Mouse (Mus musculus) intestine, embryonic 16.5 days (tissue): ENCODE results near the gene Twf2. TPM values are rescaled to one million over a fixed set of nuclear protein-coding genes. Genes with fewer than 3 reads are reported as not detected.
A peak's percentile ranks its signal among the peaks of the same experiment; 100 is the strongest.

ENCODE experiments used
- ATAC-seq: fragments of 200-750 bp; cut with Nextera tagmentation; 2 replicates; pipeline ENCODE4 v1.8.0; 2017; ENCODE audit warnings: moderate TSS enrichment, moderate library complexity
- H3K27ac ChIP-seq: fragments of 300-500 bp; sonication (generic); 2 replicates; pipeline ENCODE4 v1.5.1; 2014; ENCODE audit warnings: mild to moderate bottlenecking, low read length
- H3K27me3 ChIP-seq: fragments of 300-500 bp; sonication (generic); replicated peaks from 2 replicates; pipeline ENCODE4 v1.6.1; 2014; ENCODE audit warnings: low read length, control low read depth, mixed read lengths; ENCODE audit not compliant: control insufficient read depth, insufficient read depth
- H3K36me3 ChIP-seq: fragments of 300-500 bp; sonication (generic); 2 replicates; pipeline ENCODE4 v1.6.1; 2014; ENCODE audit warnings: low read length, control low read depth; ENCODE audit not compliant: control insufficient read depth, insufficient read depth
- H3K4me1 ChIP-seq: fragments of 300-500 bp; sonication (generic); 2 replicates; pipeline ENCODE4 v1.6.1; 2014; ENCODE audit warnings: low read length, control low read depth, mixed read lengths; ENCODE audit not compliant: control insufficient read depth, insufficient read depth
- H3K4me2 ChIP-seq: fragments of 300-500 bp; sonication (generic); 2 replicates; pipeline ENCODE4 v1.6.1; 2014; ENCODE audit warnings: low read depth, low read length, control low read depth
- H3K4me3 ChIP-seq: fragments of 300-500 bp; sonication (generic); 2 replicates; pipeline ENCODE4 v1.5.1; 2014; ENCODE audit warnings: mild to moderate bottlenecking, low read length
- H3K9ac ChIP-seq: fragments of 300-500 bp; sonication (generic); 2 replicates; pipeline ENCODE4 v1.6.1; 2014; ENCODE audit warnings: low read depth, low read length
- H3K9me3 ChIP-seq: fragments of 300-500 bp; sonication (generic); 2 replicates; pipeline ENCODE4 v1.6.1; 2016; ENCODE audit warnings: low read length, control low read depth; ENCODE audit not compliant: control insufficient read depth
- whole genome bisulfite sequencing: fragments of 180-500 bp; shearing (Covaris S2); extraction: QIAGEN DNeasy Blood & Tissue Kit; methylation state at CpG from one replicate; pipeline ENCODE4 v1.1.7; 2014; 5-methylcytosine and 5-hydroxymethylcytosine counted together
- polyA plus RNA-seq: library from polyadenylated mRNA; unstranded; fragments of >200 nt; fragmentation: Nextera tagmentation; extraction: Ambion mirVana; gene quantifications from 2 replicates; pipeline ENCODE4 v1.2.1, GENCODE M21; 2015

Twf2 gene
- polyA plus RNA-seq, 1 experiment from 2014 or later: 48.6 TPM

DNA sequence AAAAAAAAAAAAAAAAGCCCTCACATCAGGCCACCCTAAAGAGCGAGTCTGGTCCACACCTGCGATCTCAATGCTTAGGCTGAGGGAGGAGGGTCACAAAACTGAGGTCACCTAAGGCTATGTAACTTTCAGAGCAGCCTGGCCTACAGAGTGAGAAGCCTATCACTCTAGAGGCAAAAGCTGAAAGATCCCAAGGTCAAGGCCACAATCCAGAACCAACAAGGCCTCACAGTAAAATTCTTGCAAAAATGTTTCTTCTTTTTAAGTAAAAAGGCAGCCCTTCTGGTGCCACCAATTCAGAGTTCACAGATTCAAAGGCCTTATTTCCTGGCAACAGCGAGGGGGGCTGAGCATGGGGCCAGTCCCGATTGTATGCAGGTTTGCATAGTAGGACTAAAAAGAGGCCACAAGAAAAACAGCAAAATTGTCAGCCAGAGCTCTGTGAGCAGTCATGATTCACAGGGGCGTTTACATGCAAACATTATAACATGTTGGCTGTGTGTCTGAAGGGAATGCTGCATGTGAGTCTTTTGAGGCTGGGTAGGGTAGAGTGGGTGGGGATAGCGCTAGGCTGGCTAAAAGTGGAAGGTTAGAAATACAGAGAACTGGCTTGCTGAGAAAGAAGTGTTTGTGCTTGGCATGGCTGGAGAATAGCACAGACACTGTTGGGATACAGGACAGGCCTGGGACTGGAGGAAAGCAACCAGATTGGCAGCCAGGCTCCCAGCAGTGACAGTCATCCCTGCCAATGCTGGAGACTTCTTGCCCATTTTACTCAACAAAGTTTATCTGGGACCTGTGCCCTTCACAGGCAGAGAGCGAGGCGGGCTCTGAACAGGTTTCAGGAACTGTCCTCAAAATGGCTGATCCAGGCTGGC lies 8.7 kb upstream of the Twf2 start:
- Histone ChIP-seq H3K27me3 (no peaks in the 10 kb centered on the region), H3K9me3 (no peaks in the 10 kb centered on the region), H3K4me3 (no peak overlapping the region), H3K4me1 (peaks cover 9% of the 10 kb centered on the region), H3K27ac (no peak overlapping the region), H3K9ac (no peak overlapping the region), H3K4me2 (no peak overlapping the region), H3K36me3 (peaks cover 7% of the 10 kb centered on the region; the same call in 1 of the 2 replicates)
- no peak for ATAC-seq
- WGBS: 92% methylated on average over 8 of the region's 8 CpGs

DNA sequence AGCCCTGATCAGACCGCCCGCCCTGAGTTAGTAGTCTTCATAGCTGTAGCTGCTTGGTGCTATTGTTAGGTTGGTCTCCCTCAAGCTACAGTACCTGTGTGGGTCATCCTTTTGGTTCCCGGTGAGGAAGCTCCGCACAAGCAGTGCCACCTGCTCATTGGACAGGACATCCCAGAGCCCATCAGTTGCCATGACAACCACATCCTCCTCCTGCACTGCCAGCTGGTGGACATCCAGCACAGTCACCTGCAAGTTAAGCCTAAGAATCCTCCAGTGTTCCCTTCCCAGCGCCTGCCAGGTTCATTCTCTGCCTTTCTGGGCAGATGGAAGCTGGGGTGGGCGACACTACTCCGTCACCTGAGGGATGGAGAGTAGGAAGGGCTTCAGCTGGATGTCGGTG lies 7.2 kb upstream of the Twf2 start:
- WGBS: 84% methylated on average over 8 of the region's 8 CpGs
- Histone ChIP-seq H3K4me1 (peaks cover 14% of the 10 kb centered on the region), H3K9ac (no peak overlapping the region), H3K4me2 (no peak overlapping the region), H3K36me3 (peaks cover 7% of the 10 kb centered on the region; the same call in 1 of the 2 replicates), H3K4me3 (no peak overlapping the region), H3K27me3 (no peaks in the 10 kb centered on the region), H3K9me3 (no peaks in the 10 kb centered on the region), H3K27ac (no peak overlapping the region)
- no peak for ATAC-seq

DNA sequence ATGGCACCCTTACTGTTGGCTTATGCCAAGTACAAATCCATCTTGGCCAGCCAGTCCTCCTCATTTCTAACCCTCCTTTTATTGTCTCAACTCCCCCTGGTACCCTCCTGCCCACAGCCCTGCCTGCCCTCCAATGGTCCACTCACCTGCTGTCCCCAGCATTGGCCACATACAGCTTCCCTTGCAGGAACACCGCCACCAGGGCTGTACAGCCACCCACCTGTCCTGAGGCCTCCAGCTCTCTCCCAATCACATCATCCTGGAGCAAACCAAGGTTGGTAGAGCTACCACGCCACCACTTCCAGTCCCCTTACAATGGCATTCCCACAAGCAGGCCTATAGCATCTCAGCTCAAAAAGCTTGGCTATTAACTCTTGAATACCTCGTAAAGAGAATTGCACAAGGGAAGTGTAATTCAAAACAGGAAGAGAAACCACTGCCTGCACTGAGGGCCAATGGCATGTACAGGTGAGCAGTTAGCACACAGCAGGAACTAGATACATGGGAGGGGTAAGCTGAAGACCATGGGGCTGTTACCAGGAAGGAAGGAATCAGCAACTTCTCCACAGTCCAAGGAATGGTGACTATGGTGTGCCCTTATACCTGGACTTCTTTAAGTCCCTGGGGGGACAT lies 5.7 kb upstream of the Twf2 start:
- Histone ChIP-seq H3K4me2 (no peak overlapping the region), H3K27ac (no peak overlapping the region), H3K36me3 (peaks cover 4% of the 10 kb centered on the region; the same call in 1 of the 2 replicates), H3K4me1 (peaks cover 15% of the 10 kb centered on the region), H3K9me3 (no peaks in the 10 kb centered on the region), H3K4me3 (no peak overlapping the region), H3K27me3 (no peaks in the 10 kb centered on the region), H3K9ac (no peak overlapping the region)
- no peak for ATAC-seq
- WGBS: 84% methylated on average over 3 of the region's 3 CpGs

DNA sequence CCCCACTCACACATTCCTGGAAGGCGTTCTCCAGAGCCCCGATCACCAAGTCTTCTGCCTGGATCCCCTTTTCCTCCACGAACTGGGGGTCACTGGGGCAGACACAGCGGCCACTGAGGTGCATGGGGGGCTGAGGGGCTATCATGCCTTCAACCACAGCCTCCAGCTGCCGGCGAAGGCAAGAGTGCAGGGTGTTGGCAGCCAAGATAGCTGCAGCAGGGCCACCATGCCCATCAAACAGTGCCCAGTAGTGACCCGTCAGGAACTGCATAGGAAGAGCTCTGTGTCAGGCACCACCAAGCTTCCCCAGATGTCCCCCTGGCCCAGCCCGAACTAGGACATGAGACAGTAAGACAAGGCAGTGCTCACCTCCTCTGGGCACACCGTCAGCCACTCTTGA lies 5.2 kb upstream of the Twf2 start:
- H3K27ac ChIP-seq: no peak overlapping the region
- H3K36me3 ChIP-seq: 0 out of 2 replicates have a peak, but pooled peaks cover 4% of the 10 kb centered on the region
- H3K4me1 ChIP-seq: peaks cover 17% of the 10 kb centered on the region
- no peak for ATAC-seq
- H3K9me3 ChIP-seq: no peaks in the 10 kb centered on the region
- WGBS: 92% methylated on average over 9 of the region's 9 CpGs
- H3K27me3 ChIP-seq: no peaks in the 10 kb centered on the region
- H3K4me3 ChIP-seq: no peak overlapping the region
- no peak overlapping the region for H3K4me2 ChIP-seq
- H3K9ac ChIP-seq: no peak overlapping the region

DNA sequence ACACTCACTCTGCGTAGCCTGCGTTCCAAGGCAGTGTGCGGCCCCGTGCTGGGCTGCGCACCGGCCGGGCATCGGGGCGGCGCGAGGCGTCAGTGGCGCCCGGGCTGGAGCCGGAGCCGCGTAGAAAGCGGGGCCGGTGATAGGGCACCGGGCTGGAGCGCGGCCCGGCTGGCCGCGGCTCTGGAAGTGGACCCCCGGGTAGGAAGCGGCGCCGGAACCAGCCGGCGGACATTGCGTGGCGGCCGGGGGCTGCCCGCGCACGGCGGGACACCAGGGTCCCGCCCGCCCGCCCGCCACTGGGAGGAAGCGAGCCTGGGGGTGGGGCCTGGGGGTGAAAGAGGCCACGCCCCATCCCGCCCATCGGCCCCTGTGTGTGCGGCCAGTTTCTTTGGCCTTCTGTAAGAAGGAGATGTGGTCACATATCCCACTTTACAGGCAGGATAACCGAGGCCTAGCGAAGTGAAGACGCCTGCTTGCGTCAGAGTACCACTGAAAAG lies 3.9 kb upstream of the Twf2 start:
- Histone ChIP-seq H3K9ac (peak overlapping the region; percentile 82), H3K36me3 (0 out of 2 replicates have a peak, but pooled peaks cover 4% of the 10 kb centered on the region), H3K9me3 (no peaks in the 10 kb centered on the region), H3K27ac (peak overlapping the region; percentile 66; the same call in 1 of the 2 replicates), H3K4me2 (peak overlapping the region; percentile 81), H3K4me3 (peak overlapping the region; percentile 72), H3K27me3 (no peaks in the 10 kb centered on the region), H3K4me1 (peaks cover 25% of the 10 kb centered on the region)
- peak; percentile 55 for ATAC-seq
- WGBS: 1% methylated on average over 40 of the region's 51 CpGs

DNA sequence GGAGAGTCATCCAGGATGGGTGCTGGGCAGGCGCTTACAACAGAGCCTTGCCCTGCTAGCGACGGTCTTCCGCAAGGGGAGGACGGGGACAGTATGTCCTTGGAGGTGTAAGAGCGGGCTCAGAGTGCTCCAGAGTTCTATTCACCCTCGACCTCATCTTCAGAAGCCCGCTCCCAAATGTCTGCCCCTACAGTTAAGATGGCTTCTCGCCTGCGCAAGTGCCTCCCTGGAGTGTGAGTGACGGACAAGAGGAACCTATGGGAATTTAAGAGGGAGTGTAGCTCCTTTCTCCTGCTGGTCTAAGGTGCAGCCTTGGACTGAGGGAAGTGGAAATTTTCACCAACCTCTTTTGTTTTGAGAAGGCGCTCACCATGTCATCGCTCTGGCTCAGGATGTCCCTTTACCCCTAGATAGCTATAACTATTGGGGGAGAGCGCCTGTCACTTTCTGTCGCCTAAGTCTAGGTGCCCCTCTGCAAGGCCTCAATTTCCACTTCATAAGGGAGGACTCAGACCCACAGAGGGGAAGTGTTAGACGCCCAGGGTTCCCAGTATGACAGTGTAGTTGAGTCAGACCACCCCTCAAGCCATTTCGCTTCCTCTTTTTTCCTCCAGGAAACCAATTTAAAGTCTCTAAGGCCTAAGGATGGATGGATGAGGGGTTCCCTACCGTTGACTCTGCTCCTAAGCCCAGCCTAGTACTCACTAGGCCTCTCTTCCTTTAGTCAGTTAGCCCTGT lies 3.2 kb upstream of the Twf2 start, which contains the start of gene Ppm1m:
TSS of gene Ppm1m (minus strand) at position 212 of the 738 bp plus-strand sequence.
- no peaks in the 10 kb centered on the region for H3K27me3 ChIP-seq
- no peak for ATAC-seq
- 0 out of 2 replicates have a peak, but pooled peaks cover 4% of the 10 kb centered on the region for H3K36me3 ChIP-seq
- H3K27ac ChIP-seq: peak within 1 kb of the TSS; percentile 66; the same call in 1 of the 2 replicates
- peak within 1 kb of the TSS; percentile 81 for H3K4me2 ChIP-seq
- H3K4me3 ChIP-seq: peak within 1 kb of the TSS; percentile 72
- H3K9me3 ChIP-seq: no peaks in the 10 kb centered on the region
- H3K4me1 ChIP-seq: peaks cover 32% of the 10 kb centered on the region
- H3K9ac ChIP-seq: peak within 1 kb of the TSS; percentile 82
- WGBS: 52% methylated on average over 18 of the region's 18 CpGs

DNA sequence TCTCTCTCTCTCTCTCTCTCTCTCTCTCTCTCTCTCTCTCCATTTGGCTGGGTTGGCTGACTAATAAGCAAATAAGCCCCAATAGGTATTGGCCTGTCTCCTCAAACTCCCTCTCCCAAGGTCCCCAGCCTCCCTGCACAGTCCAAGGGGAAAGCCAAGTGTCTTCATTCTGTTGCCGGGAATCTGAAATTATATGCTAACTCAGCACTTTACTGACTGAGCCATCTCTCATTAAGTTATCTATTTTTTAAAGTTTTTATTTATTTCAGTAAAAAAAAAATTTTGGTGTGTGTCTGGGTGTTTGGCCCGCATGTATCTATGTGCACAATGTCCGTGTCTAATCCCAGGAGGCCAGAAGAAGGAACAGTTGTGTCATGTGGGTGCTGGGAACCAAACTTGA lies 1.0 kb upstream of the Twf2 start:
- 82% methylated on average over 3 of the region's 3 CpGs for WGBS
- H3K9ac ChIP-seq: no peak overlapping the region
- H3K9me3 ChIP-seq: no peaks in the 10 kb centered on the region
- H3K4me2 ChIP-seq: peak overlapping the region; percentile 77; the same call in 1 of the 2 replicates
- no peaks in the 10 kb centered on the region for H3K27me3 ChIP-seq
- H3K4me3 ChIP-seq: peak overlapping the region; percentile 64; the same call in 1 of the 2 replicates
- no peaks in the 10 kb centered on the region for H3K36me3 ChIP-seq
- ATAC-seq: no peak
- peaks cover 34% of the 10 kb centered on the region for H3K4me1 ChIP-seq
- H3K27ac ChIP-seq: no peak overlapping the region

DNA sequence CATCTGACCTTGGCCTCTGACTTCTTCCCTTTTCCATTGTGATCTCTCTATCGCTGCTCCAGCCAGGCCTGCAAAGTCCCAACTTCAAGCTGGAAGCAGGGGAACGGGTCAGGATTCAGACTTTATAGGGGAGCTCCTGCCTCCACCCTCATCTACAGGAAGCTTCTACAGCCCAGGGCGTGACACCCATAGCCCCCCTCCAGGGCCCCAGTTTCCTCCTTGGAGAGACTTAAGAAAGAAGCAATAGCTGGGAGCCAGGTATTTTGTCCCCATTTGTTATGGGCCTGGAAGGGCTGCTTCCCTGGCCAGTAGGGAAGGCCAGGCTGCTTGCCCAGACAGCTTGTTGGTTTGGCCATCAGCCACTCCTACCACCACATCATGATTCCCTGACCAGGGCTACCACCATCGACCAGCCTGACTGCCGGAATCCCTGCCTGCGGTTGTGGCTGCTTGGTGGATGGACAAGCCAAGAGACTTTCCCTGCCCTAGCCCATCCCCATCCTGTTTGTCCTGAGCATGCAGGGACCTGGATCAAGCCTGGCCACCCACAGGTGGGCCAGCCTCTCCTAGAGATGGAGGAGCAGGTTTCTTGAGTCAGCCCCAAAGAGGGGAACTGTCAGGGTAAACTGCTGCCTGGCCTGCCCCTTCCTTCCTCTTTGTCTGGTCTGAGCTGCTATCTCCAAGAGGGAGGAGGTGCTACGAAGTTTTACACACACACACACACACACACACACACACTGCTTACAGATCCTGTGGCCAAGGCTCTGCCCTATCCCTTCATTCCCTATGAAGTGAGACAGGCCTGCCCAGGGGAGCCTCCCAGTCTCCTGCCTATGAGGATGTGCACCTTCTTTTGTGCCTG lies 1.3 kb downstream of the Twf2 start:
- Histone ChIP-seq H3K9ac (peak overlapping the region; percentile 77), H3K27ac (peak overlapping the region; percentile 28), H3K36me3 (peaks cover 3% of the 10 kb centered on the region; the same call in 1 of the 2 replicates)

More for the DNA sequence above, 1.3 kb downstream of the Twf2 start:
- H3K27me3 ChIP-seq: no peaks in the 10 kb centered on the region
- no peaks in the 10 kb centered on the region for H3K9me3 ChIP-seq
- 69% methylated on average over 7 of the region's 7 CpGs for WGBS
- no peak for ATAC-seq
- H3K4me2 ChIP-seq: peak overlapping the region; percentile 77
- peaks cover 24% of the 10 kb centered on the region for H3K4me1 ChIP-seq
- H3K4me3 ChIP-seq: peak overlapping the region; percentile 64
